Mouse (Mus musculus) urinary bladder, postnatal 14 days (tissue): Measurements from ENCODE around the gene Abhd12b.

Experiments
- DNase-seq: peaks from one replicate; pipeline ENCODE4 v3.0.0; 2021; ENCODE audit warnings: low spot score

Abhd12b gene

DNA sequence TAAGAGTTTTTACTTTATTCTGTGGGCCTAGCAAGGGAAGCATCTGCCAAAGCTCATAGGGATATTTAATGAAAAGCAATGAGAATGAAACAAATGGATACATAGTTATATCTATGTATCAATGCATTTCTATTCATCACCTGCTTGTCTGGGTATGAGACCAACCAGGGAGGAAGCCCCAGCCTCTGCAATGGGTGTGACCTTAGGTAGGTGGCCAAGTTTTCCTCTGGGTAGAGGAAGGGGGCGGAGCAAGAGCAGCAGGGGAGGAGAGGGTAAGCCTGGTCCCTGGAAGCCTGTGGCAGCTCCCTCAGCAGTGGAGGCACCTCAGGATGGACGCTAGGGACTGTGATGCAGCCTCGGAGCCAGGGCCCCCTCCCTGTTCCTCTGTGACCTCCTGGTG lies at the start of gene Abhd12b:
Gene Abhd12b (plus strand): TSS at position 301 of the 400 bp plus-strand sequence.
- DNase-seq = no peak

DNA sequence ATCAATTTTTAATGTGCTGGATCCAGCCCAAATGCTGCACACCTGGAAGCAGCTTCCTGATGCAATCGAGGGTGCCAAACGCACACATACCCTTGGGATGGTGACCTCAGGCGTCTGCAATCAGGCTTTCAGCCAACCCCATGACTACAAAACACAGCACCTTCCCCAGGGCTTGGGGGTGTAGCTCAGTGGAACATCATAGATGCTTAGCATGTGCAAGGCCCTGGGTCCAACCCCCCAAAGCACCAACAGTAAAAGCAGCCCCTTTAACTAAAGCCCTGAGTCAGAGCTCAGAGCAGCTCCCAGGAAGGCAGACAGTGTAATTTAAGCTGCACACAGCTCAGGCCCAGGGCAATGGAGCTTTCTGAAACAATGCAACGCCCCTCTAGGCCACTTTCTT lies 49.7 kb upstream of the Abhd12b start:
- no peak for DNase-seq

DNA sequence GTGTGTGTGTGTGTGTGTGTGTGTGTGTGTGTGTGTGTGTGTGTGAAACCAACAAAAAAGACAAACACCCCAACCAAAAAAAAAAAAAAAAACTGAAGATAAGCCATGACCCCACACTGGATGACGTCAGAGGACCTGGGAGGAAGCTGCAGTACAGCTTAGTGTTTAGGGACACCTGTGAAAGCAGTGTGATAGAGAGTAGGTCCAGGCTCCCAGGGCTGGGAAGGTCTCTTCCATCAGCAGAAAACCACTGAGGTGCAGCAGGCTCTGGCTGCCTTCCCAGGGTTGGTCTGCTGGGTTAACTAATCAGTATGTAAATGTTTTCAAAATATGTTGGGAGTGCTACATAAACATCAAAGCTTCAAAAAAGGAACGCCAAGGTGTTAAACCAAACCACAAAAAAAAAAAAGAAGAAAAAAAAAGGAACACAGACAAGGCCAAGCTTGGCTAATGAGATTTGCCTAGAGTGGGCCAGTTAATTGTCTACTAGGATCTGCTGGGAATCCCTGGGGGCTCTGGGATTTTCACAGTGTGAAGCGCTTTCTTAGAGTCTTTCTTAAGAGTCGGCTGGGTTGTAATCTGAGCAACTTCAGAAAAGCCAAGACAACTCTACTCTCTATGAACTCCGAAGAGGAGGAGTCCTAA lies 49.0 kb upstream of the Abhd12b start:
- no peak for DNase-seq

DNA sequence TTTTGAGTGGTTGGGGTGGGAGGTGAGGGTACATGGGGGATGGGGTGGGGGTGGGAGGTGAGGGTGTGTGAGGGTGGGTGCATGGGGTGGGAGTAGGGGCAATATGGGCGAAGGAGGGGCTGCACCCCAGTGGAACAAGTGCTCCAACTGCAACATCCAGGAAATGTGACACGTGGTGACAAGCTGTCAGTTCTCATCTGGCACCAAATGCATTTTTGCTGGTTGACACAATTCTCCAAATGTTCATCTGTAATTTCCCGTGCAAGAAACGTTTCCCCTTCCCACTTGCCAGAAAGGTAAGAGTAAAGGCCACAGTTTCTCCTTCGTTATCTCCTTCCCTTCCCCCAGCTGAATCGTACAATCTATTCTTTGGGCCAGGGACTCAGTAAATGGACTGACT lies 48.1 kb upstream of the Abhd12b start:
- DNase-seq = no peak

DNA sequence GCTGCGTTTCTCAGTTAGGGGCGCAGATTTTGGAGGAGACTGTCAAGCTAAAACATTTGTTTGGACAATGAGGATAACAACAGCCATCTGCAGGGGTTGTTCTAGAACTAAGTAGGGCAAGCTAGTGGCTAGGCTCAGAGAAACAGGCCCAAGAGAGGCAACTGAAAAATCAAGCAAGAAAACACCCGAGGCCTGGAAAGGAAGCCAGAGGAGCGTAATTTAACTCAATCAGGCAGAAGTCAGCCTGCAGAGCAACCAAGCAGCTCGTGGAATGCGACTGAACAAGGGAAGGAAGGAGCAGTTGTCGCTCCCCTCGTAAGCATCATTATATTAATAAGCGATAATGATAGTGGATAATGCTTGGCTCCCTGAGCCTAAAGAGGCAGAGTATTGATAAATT lies 47.4 kb upstream of the Abhd12b start:
- no peak for DNase-seq

DNA sequence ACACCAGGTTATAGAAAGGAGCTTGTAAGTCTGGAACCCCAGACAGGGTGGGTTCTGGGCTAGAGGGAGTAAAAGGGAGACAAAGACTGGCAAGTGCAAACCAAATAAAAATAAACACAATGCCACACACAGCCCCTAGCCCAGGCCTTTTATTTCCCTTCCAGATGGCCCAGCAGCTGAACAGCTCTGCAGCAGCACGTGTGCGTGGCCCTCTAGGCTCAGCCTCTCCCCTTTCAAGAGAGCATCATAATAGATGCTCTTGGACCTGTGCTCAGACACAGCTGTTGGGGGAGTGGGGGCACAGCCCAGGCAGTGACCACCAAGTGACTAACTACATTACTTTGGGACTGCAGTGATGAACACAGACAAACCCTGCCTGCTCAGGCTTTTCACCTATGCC lies 45.8 kb upstream of the Abhd12b start:
- DNase-seq = no peak

DNA sequence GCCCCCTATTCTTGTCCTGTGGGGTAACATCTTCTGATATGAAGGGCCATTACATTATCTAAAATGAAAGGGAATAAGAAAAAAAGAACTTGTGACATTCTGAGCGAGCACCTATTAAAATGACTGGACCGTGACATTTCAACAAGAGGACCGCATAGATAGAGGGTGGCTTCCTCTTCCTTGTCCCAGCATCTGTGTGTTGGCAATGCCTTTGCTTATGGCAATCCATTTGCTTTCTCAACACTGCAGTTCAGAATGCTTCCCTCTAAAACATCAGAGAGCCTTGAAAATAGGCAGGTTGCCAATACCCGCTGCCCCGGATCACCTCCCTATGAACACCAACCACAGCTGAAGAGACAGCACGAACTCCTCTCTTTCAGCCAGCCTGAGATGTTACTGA lies 44.0 kb upstream of the Abhd12b start:
- no peak for DNase-seq

DNA sequence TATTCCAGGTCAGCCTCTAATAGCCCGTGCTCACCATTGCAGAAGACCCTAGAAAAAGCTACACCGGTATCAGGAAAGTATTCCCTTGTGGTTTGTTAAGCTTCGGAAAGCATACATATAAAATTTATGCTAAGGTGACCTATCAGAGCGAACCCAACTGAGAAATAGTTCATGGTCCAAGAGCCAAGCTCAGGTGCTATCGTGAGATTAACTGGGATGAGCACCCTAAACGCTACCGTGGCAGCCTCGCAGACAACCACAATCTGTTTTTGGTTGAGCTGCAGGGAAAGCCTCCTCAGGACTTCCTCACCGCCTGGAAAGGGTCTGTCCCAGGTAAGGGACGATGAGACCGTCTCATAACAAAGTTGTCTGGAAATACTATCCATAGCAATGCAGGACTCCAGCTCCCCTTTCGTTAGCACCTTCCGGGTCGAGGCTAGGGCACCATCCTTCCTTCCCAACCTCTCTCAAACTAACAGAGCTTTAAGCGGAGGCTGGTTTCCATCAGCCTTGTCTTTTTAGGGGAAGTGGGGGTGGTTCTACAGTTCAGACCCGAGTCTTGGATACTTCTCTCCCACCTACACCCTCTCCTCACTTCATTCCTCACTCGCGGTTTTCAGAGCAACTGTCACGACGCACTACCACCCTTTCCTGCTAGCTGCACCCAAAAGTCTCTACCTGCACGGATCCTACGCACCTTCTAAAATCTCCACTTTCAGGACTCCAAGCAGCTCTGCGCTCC lies 43.4 kb upstream of the Abhd12b start:
- no peak for DNase-seq

DNA sequence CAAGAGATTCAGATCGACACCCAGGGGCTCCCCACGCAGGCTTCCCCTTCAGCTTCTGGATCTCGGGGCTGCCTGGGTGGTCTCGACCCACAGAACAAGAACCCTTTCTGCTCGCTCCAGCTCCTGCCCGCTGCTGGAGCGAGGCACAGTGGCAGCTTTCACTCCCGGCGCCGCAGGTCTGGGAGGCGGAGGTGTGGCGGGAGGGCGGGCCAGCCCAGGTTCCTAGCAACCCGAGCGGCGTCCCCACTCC lies 42.9 kb upstream of the Abhd12b start:
- no peak for DNase-seq

DNA sequence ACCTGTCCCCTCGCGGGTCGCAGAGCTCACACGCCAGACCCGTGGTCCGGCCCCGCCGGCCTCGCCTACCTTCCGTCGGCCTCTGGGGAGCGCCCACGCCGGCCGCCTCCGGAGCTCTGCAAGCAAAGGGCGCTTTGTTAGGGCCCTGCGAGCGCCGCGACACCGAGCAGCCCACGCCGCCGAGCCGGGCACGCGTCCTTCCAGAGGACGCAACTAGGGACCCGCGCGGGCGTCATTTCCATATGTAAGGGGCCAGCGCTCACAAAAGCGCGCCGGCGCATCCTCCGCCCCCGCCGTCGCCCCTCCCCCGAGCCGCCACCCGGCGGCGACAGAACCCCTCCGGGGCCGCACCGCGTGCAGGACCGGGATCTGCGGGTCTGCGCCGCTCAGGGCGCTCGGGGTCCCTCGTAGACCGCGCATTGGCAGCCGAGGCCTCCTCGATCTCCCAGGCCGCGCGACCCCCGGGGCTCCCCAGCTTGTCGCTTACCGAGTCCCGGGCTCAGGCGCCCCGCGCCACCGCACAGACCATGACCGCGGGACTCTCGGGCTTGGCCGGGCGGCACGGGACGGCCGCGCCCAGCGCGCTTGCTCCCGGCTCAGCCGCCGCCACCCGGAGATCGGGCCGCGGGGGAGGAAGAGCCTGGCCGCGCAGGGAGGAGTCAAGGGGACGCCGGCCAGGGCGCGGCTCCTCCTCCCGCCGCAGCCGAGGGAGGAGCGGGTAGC lies 42.4 kb upstream of the Abhd12b start:
- DNase-seq = peak; percentile 81

DNA sequence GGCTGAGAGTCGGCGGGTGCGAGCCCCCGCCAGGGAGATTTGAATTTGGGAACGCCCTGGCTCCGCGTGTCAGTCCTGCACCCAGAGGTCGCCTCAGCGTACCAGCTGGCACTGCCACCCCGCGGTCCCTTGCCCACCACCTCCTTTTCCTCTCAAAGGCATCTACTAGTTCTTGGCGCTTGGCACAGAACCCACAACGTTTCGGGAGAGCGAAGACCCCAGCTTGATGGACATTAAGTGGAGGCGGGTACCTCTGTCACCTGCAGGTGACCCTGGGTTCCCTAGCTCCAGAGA lies 41.9 kb upstream of the Abhd12b start:
- DNase-seq = no peak

DNA sequence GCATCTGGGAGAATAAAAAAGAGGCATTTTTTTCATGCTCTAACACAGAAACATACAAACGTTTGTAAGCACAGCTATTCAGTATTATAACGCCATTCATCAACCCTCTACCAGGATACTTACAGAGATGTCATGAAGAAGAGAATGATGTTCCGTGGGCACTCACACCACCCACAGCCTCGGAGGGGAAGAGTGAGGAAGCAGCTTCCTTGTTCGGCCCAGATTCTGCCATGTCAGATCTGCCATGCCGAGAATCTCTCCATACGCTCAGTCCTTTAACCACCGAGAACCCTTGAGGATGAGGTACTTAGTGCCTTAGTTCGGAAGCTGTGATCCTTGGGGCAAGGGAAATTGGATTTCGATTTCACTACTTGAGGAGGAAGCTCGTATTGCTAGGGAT lies 40.6 kb upstream of the Abhd12b start, which contains the start of gene Nin:
Gene Nin (minus strand): TSS at position 367 of the 400 bp plus-strand sequence.
- DNase-seq = no peak

DNA sequence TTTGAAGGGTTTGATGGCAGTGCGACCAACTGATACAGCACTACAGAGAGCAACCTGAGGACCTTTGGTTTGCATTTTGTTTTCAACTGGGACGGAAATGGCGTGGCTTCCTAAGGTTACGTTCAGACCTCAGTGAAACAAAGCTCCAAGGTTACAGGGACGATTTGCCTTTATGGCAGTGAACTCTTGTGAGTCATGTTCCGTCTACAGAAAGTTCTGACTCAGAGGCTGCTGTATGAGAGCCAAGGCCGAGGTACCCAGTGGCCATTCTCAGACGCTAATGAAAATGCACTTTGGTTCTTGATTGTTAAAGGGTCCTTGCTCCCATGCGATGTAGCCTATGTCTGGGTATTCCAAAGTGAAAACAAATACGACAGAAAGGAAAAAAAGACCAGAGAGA lies 36.8 kb upstream of the Abhd12b start:
- DNase-seq = no peak

DNA sequence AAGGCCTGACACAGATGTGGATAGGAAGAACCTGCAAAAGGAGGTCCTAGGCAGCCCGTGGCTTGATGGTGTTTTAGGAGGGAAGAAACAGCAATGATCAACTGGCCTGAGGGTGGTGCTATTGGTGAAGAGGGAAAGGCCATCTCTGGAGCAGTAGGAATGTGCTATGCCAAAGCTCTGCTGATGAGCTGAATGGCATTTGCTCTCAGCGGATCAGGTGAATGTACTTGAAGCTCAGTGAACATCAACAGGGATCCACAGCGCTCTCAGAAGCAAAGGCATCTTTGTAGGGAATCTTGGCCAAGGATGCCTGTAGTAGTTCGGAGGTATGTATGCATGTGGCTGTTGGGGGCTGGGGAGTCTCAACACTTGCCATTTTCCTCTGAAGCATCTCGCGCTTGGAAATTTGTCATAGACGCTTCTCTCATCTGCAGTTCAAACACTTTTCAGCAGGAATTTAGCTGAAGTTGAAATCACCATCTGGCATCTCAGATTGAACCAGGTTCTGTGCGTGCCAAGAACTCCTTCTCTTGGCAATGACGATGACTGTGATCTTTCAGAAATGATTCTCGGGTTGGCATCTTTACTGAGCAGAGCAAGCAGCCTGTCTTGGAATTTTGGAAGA lies 35.1 kb upstream of the Abhd12b start:
- DNase-seq = no peak

DNA sequence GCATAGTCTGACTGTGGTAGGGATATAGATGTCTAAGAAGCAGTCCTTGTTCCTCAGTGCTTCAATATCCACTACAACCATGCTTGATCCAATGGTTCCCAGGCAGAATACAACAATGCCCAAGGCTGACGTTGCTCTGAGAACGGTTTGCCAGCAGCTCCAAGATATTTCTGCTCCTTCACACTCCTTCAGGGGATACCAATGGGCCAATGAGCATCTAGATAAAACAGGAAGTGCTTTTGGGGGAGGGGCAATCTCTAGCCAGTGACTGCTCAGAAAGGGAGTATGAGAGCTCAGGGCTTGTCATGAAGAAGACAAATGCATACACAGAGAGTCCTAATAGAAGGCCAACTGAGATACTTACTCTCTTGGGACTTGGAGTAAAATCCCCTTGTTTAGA lies 34.4 kb upstream of the Abhd12b start:
- DNase-seq = no peak

DNA sequence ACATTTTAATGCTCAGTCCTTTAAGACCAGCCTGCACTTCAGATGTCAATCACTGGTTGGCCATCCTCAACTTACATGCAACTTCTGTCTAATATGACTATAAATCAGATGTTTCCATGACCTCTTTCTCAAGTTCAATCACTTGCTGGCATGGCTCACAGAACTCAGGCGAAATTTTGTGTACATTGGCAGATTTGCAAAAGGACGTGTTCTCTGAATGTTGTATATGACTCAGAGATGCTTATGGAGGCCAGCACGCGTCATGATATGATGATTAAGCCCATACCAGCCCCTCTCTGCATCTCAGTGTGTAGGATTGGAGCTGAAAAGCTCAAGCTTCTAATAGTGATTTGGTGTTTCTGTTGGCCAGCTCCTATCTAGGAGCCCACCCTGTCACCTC lies 27.3 kb upstream of the Abhd12b start:
- DNase-seq = no peak

DNA sequence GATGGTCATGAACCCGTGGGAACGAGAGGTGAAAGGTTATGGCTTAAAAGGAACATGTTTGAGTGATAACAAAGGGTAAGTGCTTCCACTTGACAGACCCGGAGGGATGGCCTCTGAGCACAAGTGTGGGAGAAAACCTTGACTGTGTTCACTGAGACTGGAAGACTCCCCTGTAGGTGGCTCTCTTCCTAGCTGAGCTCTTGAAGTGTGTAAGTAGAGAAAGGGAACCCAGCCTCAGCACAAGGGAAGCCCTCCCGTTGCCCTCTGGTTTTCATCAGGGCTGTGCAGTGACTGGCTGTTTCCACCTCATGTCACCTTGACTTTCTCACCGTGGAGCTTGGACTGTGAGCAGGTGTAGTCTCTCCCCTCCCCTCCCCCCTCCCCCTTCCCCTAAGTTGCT lies 24.8 kb upstream of the Abhd12b start:
- no peak for DNase-seq

DNA sequence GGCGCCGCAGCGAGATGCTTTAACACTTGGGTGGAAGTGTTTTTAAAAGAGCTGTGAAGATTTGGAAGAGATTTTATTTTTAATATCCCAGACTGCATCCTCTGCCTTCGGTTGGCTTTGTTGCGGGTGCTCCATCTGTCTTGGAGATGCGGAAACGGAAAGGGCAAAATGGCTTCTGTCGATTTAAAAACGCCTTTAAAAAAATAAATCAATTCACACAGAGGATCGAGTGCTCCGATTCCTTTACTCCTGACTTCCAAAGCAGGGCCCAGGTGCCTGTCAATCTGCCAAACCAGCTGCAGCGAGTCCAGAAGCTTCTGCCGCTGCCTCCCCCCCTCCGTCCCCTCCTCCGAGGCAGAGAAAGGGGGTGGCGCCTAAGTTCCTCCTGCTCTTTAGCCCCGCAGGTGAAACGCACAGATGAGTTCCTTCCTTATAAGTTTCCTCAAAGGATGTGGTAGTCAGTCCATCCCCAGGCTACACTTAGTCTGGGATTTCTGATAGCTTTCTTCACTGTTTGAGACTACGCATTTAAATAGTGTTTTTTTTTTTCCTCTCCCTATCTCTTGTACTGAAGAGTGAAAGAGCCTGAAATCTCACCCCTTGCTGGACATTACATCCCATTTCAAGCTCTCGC lies 22.8 kb upstream of the Abhd12b start:
- peak; percentile 25 for DNase-seq

DNA sequence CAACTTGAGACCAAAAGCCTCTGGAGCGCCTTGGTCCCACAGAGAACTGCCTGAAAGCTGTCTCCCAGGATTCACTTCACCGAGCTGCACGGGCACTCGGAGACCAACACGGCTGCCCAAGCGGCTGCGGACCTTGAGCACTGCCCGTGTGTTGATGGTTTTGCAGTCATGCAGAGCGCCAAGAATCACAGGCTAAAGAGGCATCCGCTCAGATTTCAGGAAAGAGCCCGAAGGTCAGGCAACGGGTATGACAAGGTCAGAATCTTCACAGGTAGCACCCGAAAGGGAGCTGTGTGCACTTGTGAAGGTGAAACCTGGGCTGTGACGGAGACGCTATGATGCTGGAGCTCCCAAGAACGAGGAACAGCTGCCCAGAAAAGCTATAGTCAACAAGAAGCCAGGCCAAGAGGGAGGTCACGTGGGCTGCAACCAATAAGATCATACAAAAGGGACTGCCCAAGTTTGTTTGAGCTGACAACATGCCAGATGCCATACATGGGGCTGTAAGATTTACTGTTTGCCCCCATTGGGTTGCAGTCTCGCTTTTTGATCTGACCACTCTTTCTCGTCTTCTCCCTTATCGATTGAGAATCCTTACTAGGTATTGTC lies 19.2 kb upstream of the Abhd12b start:
- no peak for DNase-seq

DNA sequence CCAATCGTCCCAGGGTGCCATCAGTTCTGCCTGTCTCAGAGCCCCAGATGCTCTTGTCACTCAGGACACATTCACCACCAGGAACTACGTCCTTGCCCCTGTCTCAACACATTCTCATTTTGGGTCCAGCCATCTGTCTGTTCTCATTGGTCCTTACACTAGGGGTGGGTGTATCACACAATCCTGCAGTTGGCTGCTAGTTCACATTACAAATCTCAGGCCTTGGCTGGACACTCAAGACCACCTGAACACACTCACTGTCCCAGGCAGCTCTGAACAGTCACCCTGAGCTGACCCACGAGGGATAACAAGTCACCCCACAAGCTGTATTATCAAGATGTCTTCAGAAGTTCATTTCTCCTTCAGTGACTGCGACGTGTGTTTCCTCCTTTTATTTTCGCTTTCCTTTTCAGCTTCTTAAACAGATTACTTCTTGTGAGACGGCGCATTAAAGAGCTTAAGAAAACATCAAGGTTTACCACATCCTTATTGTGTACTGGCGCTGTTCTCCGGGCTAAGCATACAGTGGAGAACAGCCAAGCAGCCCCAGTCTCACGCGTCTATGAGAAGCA lies 17.7 kb upstream of the Abhd12b start:
- no peak for DNase-seq

DNA sequence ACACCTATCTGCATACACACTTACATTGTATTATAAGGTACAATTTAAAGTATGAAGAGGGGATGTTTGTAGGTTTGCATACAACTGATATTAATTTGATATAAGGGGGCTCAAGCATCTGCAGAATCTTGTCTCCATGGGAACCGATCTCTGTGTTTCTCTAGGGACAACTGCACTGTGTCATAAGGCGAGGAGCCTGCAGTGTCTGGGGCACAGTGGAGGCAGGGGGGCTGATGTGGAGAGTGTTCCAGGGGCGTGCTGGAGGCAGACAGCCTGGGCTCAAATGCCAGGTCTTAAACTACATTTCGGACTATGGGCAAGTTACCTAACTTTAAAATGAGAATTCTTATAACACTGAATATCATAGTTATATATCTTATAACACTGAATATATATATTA lies 16.8 kb upstream of the Abhd12b start:
- DNase-seq = no peak

DNA sequence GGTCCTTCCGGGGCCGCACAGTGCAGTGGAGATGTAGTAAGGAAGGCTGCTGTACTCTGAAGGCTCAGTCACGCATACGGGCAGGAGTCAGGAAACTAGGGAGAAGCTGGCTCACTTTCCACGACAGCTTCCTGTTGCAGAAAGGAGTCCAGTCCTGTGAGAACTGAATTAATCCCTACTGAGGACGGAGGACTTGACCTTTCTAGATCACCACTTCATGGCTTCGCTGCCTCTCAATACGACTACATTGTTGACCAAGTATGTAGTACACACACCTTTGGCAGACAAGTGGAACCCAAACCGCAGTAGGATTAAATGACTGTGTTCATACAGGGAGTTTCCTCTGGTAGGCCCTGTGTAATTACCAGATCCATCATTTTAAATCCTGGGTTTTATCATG lies 16.3 kb upstream of the Abhd12b start:
- no peak for DNase-seq
